Mouse (Mus musculus) monocyte, adult 5-6 weeks (primary cell): ENCODE results near the gene Usp42. TPM values are rescaled to one million over a fixed set of nuclear protein-coding genes. Genes with fewer than 3 reads are reported as not detected.

ENCODE experiments used
- ATAC-seq: fragments of 153-309, 156-312 bp; replicated peaks from 2 replicates; pipeline ENCODE4 v1.8.0; 2017; ENCODE audit warnings: mild to moderate bottlenecking; ENCODE audit not compliant: low TSS enrichment, insufficient number of reproducible peaks, severe bottlenecking, poor library complexity, low FRiP score
- total RNA-seq: library from RNA; stranded (forward); fragments of 200-1000, 200-491, 200-594 nt; gene quantifications from 3 replicates; pipeline ENCODE4 v1.2.3, GENCODE M21; 2017

Gene Usp42
- total RNA-seq, 1 experiment from 2014 or later: 10.6 TPM

DNA sequence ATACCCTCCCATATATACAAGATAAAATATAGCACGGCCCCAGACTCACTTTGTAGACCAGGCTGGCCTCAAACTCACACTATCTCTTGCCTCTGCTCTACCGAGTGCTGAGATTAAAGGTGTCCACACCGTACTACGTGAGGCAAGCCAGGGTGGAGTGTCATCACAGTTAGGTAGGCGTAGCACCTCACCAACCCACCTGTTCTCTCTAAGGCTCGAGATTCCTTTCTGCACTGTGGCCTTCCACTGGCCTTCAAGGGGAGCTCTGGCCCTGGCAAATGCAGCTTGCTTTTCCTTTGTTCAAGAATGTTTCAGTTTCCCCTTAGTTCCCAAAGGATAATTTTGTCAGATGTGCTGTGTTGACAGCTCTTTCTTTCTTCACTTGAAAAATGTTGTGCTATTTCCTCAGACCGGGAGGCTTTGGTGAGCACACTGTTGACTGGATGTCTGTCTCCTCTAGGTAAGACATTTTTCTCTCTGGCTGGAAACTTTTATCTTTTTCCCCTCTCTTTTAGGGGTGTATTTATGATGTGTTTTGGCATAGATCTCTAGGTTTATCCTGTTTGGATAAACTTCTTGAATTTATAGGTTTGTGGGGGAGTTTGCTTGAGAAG is 68.9 kb downstream of the Usp42 start:
- ATAC-seq: no peak

Other genes starting within 250 kb of the Usp42 start
- gene Rac1, start 204.2 kb downstream of the Usp42 start, total RNA-seq: 193 to 248 TPM (median 198 TPM) in 3 replicates
- gene Cyth3, start 109.8 kb downstream of the Usp42 start, total RNA-seq: 129 to 134 TPM (median 132 TPM) in 3 replicates
- gene Eif2ak1, start 85.5 kb upstream of the Usp42 start, total RNA-seq: 47.6 to 48.1 TPM (median 48.0 TPM) in 3 replicates
- 0.39 to 1.8 TPM in 2 of 3 replicates, not detected in the other for gene Ankrd61, start 165.4 kb upstream of the Usp42 start, total RNA-seq
- gene Aimp2, start 177.6 kb upstream of the Usp42 start, total RNA-seq: 4.3 to 18.0 TPM (median 11.7 TPM) in 3 replicates
- gene Pms2, start 177.7 kb upstream of the Usp42 start, total RNA-seq: 11.8 to 24.5 TPM (median 17.7 TPM) in 3 replicates
- 2.9 TPM in 1 of 3 replicates, not detected in the others for gene Gm42421, start 195.9 kb upstream of the Usp42 start, total RNA-seq
- 0.29 to 1.9 TPM (median 0.32 TPM) in 3 replicates for gene Rsph10b, start 200.8 kb upstream of the Usp42 start, total RNA-seq